Mouse (Mus musculus) CH12F3 (cell line): ENCODE data around the gene Serpinb6a.

Experiments used
- in situ Hi-C: fragments of 300-500 bp; cut with MboI; formaldehyde crosslinking; loops from 2 replicates; pipeline ENCODE4 v1.14.3; 2020; ENCODE audit warnings: low sequenced_read_pairs

The Serpinb6a gene

GRCm38 (mm10) chr13:34002058-34003006 lies at the start of gene Serpinb6a, which contains the start of gene Ripk1:
TSS of gene Serpinb6a (minus strand) at chr13:34002794.
TSS of gene Ripk1 (plus strand) at chr13:34002363.
- in situ Hi-C loops, result no loop called here

GRCm38 (mm10) chr13:34051692-34052091 lies 49.1 kb upstream of the Serpinb6a start:
- in situ Hi-C loops, result no loop called here

GRCm38 (mm10) chr13:34050479-34050878 lies 47.9 kb upstream of the Serpinb6a start:
- in situ Hi-C loops, result no loop called here

- in situ Hi-C loops, result loop anchor here (5.0 to 25.0 kb wide), 2 partner anchors 110 to 590 kb away; no protein-coding TSS in a partner anchor
Observed at GRCm38 (mm10) chr13:34047526-34047925, 44.9 kb upstream of the Serpinb6a start.

GRCm38 (mm10) chr13:34046421-34047012 lies 43.9 kb upstream of the Serpinb6a start:
- in situ Hi-C loops, result loop anchor here (5.0 to 25.0 kb wide), 2 partner anchors 111 to 591 kb away; no protein-coding TSS in a partner anchor

- in situ Hi-C loops, result loop anchor here (5.0 to 25.0 kb wide), 2 partner anchors 112 to 592 kb away; no protein-coding TSS in a partner anchor
Observed at GRCm38 (mm10) chr13:34045511-34046249, 43.1 kb upstream of the Serpinb6a start.

GRCm38 (mm10) chr13:34043716-34044393 lies 41.3 kb upstream of the Serpinb6a start:
- in situ Hi-C loops, result loop anchor here (25.0 kb wide), 1 partner anchor 593 kb away; no protein-coding TSS in a partner anchor

GRCm38 (mm10) chr13:34040091-34040490 lies 37.5 kb upstream of the Serpinb6a start:
- in situ Hi-C loops, result loop anchor here (25.0 kb wide), 1 partner anchor 597 kb away; no protein-coding TSS in a partner anchor

- in situ Hi-C loops, result loop anchor here (25.0 kb wide), 1 partner anchor 598 kb away; no protein-coding TSS in a partner anchor
Observed at GRCm38 (mm10) chr13:34038901-34039341, 36.3 kb upstream of the Serpinb6a start.

- in situ Hi-C loops, result loop anchor here (25.0 kb wide), 1 partner anchor 599 kb away; no protein-coding TSS in a partner anchor
Observed at GRCm38 (mm10) chr13:34038056-34038432, 35.5 kb upstream of the Serpinb6a start.

- in situ Hi-C loops, result loop anchor here (25.0 kb wide), 1 partner anchor 600 kb away; no protein-coding TSS in a partner anchor
Observed at GRCm38 (mm10) chr13:34037172-34038055, 34.8 kb upstream of the Serpinb6a start, which contains the start of gene Bphl. TSS of gene Bphl (plus strand) at chr13:34037597.

GRCm38 (mm10) chr13:34036726-34037125 lies 34.1 kb upstream of the Serpinb6a start:
- in situ Hi-C loops, result loop anchor here (25.0 kb wide), 1 partner anchor 601 kb away; no protein-coding TSS in a partner anchor

- in situ Hi-C loops, result loop anchor here (25.0 kb wide), 1 partner anchor 602 kb away; no protein-coding TSS in a partner anchor
Observed at GRCm38 (mm10) chr13:34035424-34035823, 32.8 kb upstream of the Serpinb6a start.

GRCm38 (mm10) chr13:34032041-34032440 lies 29.4 kb upstream of the Serpinb6a start:
- in situ Hi-C loops, result loop anchor here (25.0 kb wide), 1 partner anchor 605 kb away; no protein-coding TSS in a partner anchor

GRCm38 (mm10) chr13:34021998-34022397 lies 19.4 kb upstream of the Serpinb6a start:
- in situ Hi-C loops, result no loop called here

GRCm38 (mm10) chr13:34018521-34018920 lies 15.9 kb upstream of the Serpinb6a start:
- in situ Hi-C loops, result no loop called here

GRCm38 (mm10) chr13:34016927-34017569 lies 14.5 kb upstream of the Serpinb6a start:
- in situ Hi-C loops, result no loop called here

- in situ Hi-C loops, result no loop called here
Observed at GRCm38 (mm10) chr13:34007234-34007633, 4.6 kb upstream of the Serpinb6a start.
